Comparison of ENCODE assay signal across 24 mouse cellular contexts in genomic region chr15:79428616-79429015, GRCm38 (mm10). TPM values are rescaled to one million over a fixed set of nuclear protein-coding genes. Genes with fewer than 3 reads are reported as not detected.
DNase-seq lines count a peak whose midpoint lies in the region; ATAC-seq and TF ChIP-seq lines count a peak whose summit lies in the region.
"Had no signal": no experiment of that assay in that cellular context is flagged by ENCODE, and none has a peak within 500 bp of the region (broad histone marks: within the 10 kb centered on the region; RNA-seq: fewer than 3 reads in every experiment).

No protein-coding gene starts in this region.

- H3K4me1 ChIP-seq in ES-E14 (ENCODE audit: control insufficient read depth in 2 of 2, insufficient read depth in 2 of 2, low read length in 2 of 2, poor library complexity in 1 of 2), result peaks cover 2 to 16% of the 10 kb centered on the region in 2 experiments; a peak in 3 of 4 replicates
- H3K4me1 ChIP-seq in MEL (ENCODE audit: control insufficient read depth in 1 of 2, insufficient read depth in 2 of 2, low read length in 2 of 2), result peaks cover 3 to 17% of the 10 kb centered on the region in 2 experiments
- H3K4me1 ChIP-seq in hindbrain, embryonic 14.5 days (replicated peaks; ENCODE audit: control insufficient read depth, insufficient read depth, low read length), result no peaks in the 10 kb centered on the region

- TF ChIP-seq CTCF in MEL (IDR thresholded peaks at IDR 0.05 in 2 of 3, conservative IDR thresholded peaks at IDR 0.05 in 1 of 3; ENCODE audit: control insufficient read depth in 1 of 3, insufficient read depth in 1 of 3, low read depth in 2 of 3, low read length in 3 of 3, poor library complexity in 1 of 3, severe bottlenecking in 1 of 3), result no peak

- ATAC-seq in hindbrain, embryonic 14.5 days (ENCODE audit: low FRiP score), result no peak
- ATAC-seq: activated CD4-positive, CD25-positive, alpha-beta regulatory T cell, adult 4 months; CD4-positive, CD25-positive, alpha-beta regulatory T cell, adult 4 months; Patski had no signal

- H3K4me2 ChIP-seq in hindbrain, embryonic 14.5 days (replicated peaks), result no peak overlapping the region

- H3K9me3 ChIP-seq in ES-E14 (ENCODE audit: control insufficient read depth, insufficient read depth, low read depth, low read length) (no peaks in the 10 kb centered on the region), MEL (replicated peaks; ENCODE audit: insufficient read depth, low read length) (no peaks in the 10 kb centered on the region)
- H3K9me3 ChIP-seq in hindbrain, embryonic 14.5 days (ENCODE audit: control insufficient read depth, low read length), result no peaks in the 10 kb centered on the region
- H3K9me3 ChIP-seq: G1E had no signal

- WGBS in hindbrain, embryonic 14.5 days, result 83% methylated on average over 4 of the region's 4 CpGs

- H3K9ac ChIP-seq in ES-E14 (ENCODE audit: insufficient read depth, low read depth, low read length, poor library complexity, severe bottlenecking) (no peak overlapping the region), MEL (ENCODE audit: control insufficient read depth, low read depth, low read length, poor library complexity, severe bottlenecking) (no peak overlapping the region)
- no peak overlapping the region for H3K9ac ChIP-seq in hindbrain, embryonic 14.5 days

- no peak for TF ChIP-seq POLR2A in MEL (IDR thresholded peaks at IDR 0.05; ENCODE audit: control insufficient read depth in 1 of 2, insufficient read depth in 1 of 2, low read depth in 1 of 2, low read length in 2 of 2, poor library complexity in 1 of 2)

- no peaks in the 10 kb centered on the region for H3K27me3 ChIP-seq in MEL (ENCODE audit: control insufficient read depth in 1 of 2, insufficient read depth in 2 of 2, low read length in 2 of 2)
- no peaks in the 10 kb centered on the region for H3K27me3 ChIP-seq in hindbrain, embryonic 14.5 days (ENCODE audit: control insufficient read depth, insufficient read depth, low read length)
- H3K27me3 ChIP-seq: CH12.LX, Patski had no signal

- TF ChIP-seq EP300 in MEL (IDR thresholded peaks at IDR 0.05; ENCODE audit: low read depth in 1 of 2, low read length in 2 of 2), result no peak

- H3K27ac ChIP-seq in ES-E14 (ENCODE audit: insufficient read depth, low read depth, low read length, poor library complexity, severe bottlenecking), result no peak overlapping the region
- H3K27ac ChIP-seq in MEL (ENCODE audit: control insufficient read depth, low read depth, low read length), result no peak overlapping the region
- no peak overlapping the region for H3K27ac ChIP-seq in hindbrain, embryonic 14.5 days

- no peaks in the 10 kb centered on the region for H3K79me2 ChIP-seq in MEL (ENCODE audit: control insufficient read depth, insufficient read depth, low read length, poor library complexity)

- H3K4me3 ChIP-seq in ES-E14 (ENCODE audit: insufficient read depth in 1 of 2, low read depth in 1 of 2, low read length in 2 of 2, poor library complexity in 1 of 2, severe bottlenecking in 1 of 2) (no peak overlapping the region), MEL (ENCODE audit: control insufficient read depth in 1 of 2, insufficient read depth in 1 of 2, low read depth in 2 of 2, low read length in 2 of 2) (no peak overlapping the region)
- no peak overlapping the region for H3K4me3 ChIP-seq in hindbrain, embryonic 14.5 days (replicated peaks; ENCODE audit: low read length)

- DNase-seq in ES-E14 (ENCODE audit: low read depth, low spot score), result no peak
- no peak for DNase-seq in MEL (ENCODE audit: low read depth, low spot score)
- peak; percentile 43 for DNase-seq in ZHBTc4 (ENCODE audit: low read depth, low spot score)
- DNase-seq in testis, postnatal 10 days (ENCODE audit: low spot score), result no peak
- DNase-seq in spleen, adult 12 weeks (ENCODE audit: low spot score), result no peak
- no peak for DNase-seq in hindbrain, embryonic 14.5 days (ENCODE audit: low spot score)
- DNase-seq: adrenal gland, adult 2 months; adrenal gland, adult 8-10 months; adrenal gland, postnatal 10 days; adrenal gland, postnatal 14 days; adrenal gland, postnatal 25 days; adrenal gland, postnatal 36 days; B cell, adult 2 months; cerebellum, adult 11 months; cerebellum, adult 11-12 months; cerebellum, adult 18-20 months; cerebellum, adult 2 months; cerebellum, adult 8-10 months; cerebellum, adult 9-10 months had no signal

- in situ Hi-C loops in ES-E14 (cut with MboI; ENCODE audit: low sequenced_read_pairs in 2 of 2, unreplicated experiment in 2 of 2), result no loop called here

- TF ChIP-seq RAD21 in MEL (IDR thresholded peaks at IDR 0.05; ENCODE audit: low read depth, low read length), result no peak

- peaks cover 46% of the 10 kb centered on the region for H3K36me3 ChIP-seq in ES-E14 (ENCODE audit: control insufficient read depth, insufficient read depth, low read length, poor library complexity, severe bottlenecking)
- H3K36me3 ChIP-seq in MEL (ENCODE audit: control insufficient read depth in 1 of 2, insufficient read depth in 2 of 2, low read length in 2 of 2), result peaks cover 4 to 16% of the 10 kb centered on the region in 2 experiments; a peak in 3 of 4 replicates
- H3K36me3 ChIP-seq in hindbrain, embryonic 14.5 days (replicated peaks; ENCODE audit: control insufficient read depth, insufficient read depth), result peaks cover 90% of the 10 kb centered on the region
- H3K36me3 ChIP-seq: G1E had no signal

TF ChIP-seq in ES-E14, 5 proteins besides CTCF, POLR2A, EP300 and RAD21:
- TF ChIP-seq ZNF384 (IDR thresholded peaks at IDR 0.05; ENCODE audit: low read depth, low read length), result peak; percentile 75
- TF ChIP-seq CHD2 (IDR thresholded peaks at IDR 0.05; ENCODE audit: low read depth, low read length), result no peak
TF ChIP-seq in ES-E14: peak in this region for 1.

TF ChIP-seq in MEL, 35 proteins besides CTCF, POLR2A, EP300 and RAD21:
- TF ChIP-seq ZNF384 (IDR thresholded peaks at IDR 0.05; ENCODE audit: low read depth, low read length) (peak; percentile 52; the same call in 1 of the 2 replicates), E2F4 (IDR thresholded peaks at IDR 0.05; ENCODE audit: borderline replicate concordance, low read depth, low read length) (no peak)

RNA-seq across cellular contexts. Expression of gene Tmem184b, which starts 25.2 kb away (rescaled TPM):
- total RNA-seq in ES-E14 (2012; rRNA removed) (40.6 and 51.7 TPM in 2 replicates), MEL (2012; rRNA removed) (7.2 and 7.5 TPM in 2 replicates)
- polyA plus RNA-seq in MEL (2012; ENCODE audit: insufficient read depth in 1 of 2, insufficient read length in 2 of 2, low read depth in 1 of 2, low replicate concordance in 2 of 2, missing spikeins in 1 of 2), result 10 to 100 TPM in 1 of 2 experiments, not detected in 1; 28.4 TPM
- 39.9 and 40.0 TPM in 2 replicates for polyA plus RNA-seq in hindbrain, embryonic 14.5 days (2014; fragmentation: Nextera tagmentation; extraction: Ambion mirVana)

RNA-seq across cellular contexts. Expression of gene Csnk1e, which starts 26.8 kb away (rescaled TPM):
- 72.8 and 82.0 TPM in 2 replicates for total RNA-seq in ES-E14 (2012; rRNA removed)
- 28.5 and 33.3 TPM in 2 replicates for total RNA-seq in MEL (2012; rRNA removed)
- 10 to 100 TPM in 1 of 2 experiments, not detected in 1; 58.1 TPM for polyA plus RNA-seq in MEL (2012; ENCODE audit: insufficient read depth in 1 of 2, insufficient read length in 2 of 2, low read depth in 1 of 2, low replicate concordance in 2 of 2, missing spikeins in 1 of 2)
- polyA plus RNA-seq in hindbrain, embryonic 14.5 days (2014; fragmentation: Nextera tagmentation; extraction: Ambion mirVana), result 184 and 213 TPM in 2 replicates
- polyA plus RNA-seq: G1E had no signal
